Mouse (Mus musculus) limb, embryonic 10.5 days (tissue): ENCODE data around the gene Bcl2l11. TPM values are rescaled to one million over a fixed set of nuclear protein-coding genes. Genes with fewer than 3 reads are reported as not detected.
A peak's percentile ranks its signal among the peaks of the same experiment; 100 is the strongest.

Experiments used
- DNase-seq: peaks from one replicate; pipeline ENCODE4 v3.0.0-alpha.2; 2017; ENCODE audit warnings: low spot score
- H3K27ac ChIP-seq: fragments of 300-500 bp; sonication (generic); 2 replicates; pipeline ENCODE4 v1.5.1; 2016; ENCODE audit warnings: mild to moderate bottlenecking
- H3K27me3 ChIP-seq: fragments of 300-500 bp; sonication (generic); 2 replicates; pipeline ENCODE4 v1.6.1; 2016; ENCODE audit warnings: low read depth, mild to moderate bottlenecking; ENCODE audit not compliant: poor library complexity, severe bottlenecking
- H3K36me3 ChIP-seq: fragments of 300-500 bp; sonication (generic); 2 replicates; pipeline ENCODE4 v1.6.1; 2016; ENCODE audit warnings: mild to moderate bottlenecking, moderate library complexity
- H3K4me1 ChIP-seq: fragments of 300-500 bp; sonication (generic); 2 replicates; pipeline ENCODE4 v1.6.1; 2016
- H3K4me3 ChIP-seq: fragments of 300-500 bp; sonication (generic); 2 replicates; pipeline ENCODE4 v1.5.1; 2016; ENCODE audit warnings: mild to moderate bottlenecking, moderate library complexity
- H3K9me3 ChIP-seq: fragments of 300-500 bp; sonication (generic); replicated peaks from 2 replicates; pipeline ENCODE4 v1.6.1; 2016; ENCODE audit warnings: mild to moderate bottlenecking
- WGBS: fragments of 180-500 bp; shearing (Covaris S2); methylation state at CpG from one replicate; pipeline ENCODE4 v1.1.7; 2016; 5-methylcytosine and 5-hydroxymethylcytosine counted together
- polyA plus RNA-seq: library from polyadenylated mRNA; unstranded; fragments of >200 nt; fragmentation: Nextera tagmentation; extraction: Ambion mirVana; gene quantifications from 2 replicates; pipeline ENCODE4 v1.2.1, GENCODE M21; 2016

Gene Bcl2l11
- polyA plus RNA-seq, 1 experiment from 2014 or later, result 35.9 TPM

- 85% methylated on average over 11 of the region's 11 CpGs for WGBS
- no peak overlapping the region for H3K27ac ChIP-seq
- H3K4me3 ChIP-seq, result no peak overlapping the region
- no peaks in the 10 kb centered on the region for H3K9me3 ChIP-seq
- peaks cover 19% of the 10 kb centered on the region; the same call in 1 of the 2 replicates for H3K4me1 ChIP-seq
- no peak for DNase-seq
- peaks cover 98% of the 10 kb centered on the region for H3K36me3 ChIP-seq
- no peaks in the 10 kb centered on the region for H3K27me3 ChIP-seq
Measured at GRCm38 (mm10) chr2:128153551-128153910, 27.7 kb downstream of the Bcl2l11 start.

- Histone ChIP-seq H3K36me3 (peaks cover 97% of the 10 kb centered on the region), H3K27me3 (no peaks in the 10 kb centered on the region), H3K4me1 (peaks cover 19% of the 10 kb centered on the region; the same call in 1 of the 2 replicates), H3K9me3 (no peaks in the 10 kb centered on the region), H3K27ac (no peak overlapping the region), H3K4me3 (no peak overlapping the region)
- DNase-seq, result no peak
- WGBS, result 94% methylated on average over 13 of the region's 13 CpGs
Measured at GRCm38 (mm10) chr2:128155412-128156066, 29.7 kb downstream of the Bcl2l11 start.

- Histone ChIP-seq H3K4me1 (peaks cover 19% of the 10 kb centered on the region; the same call in 1 of the 2 replicates), H3K27ac (no peak overlapping the region), H3K4me3 (no peak overlapping the region), H3K27me3 (no peaks in the 10 kb centered on the region), H3K9me3 (no peaks in the 10 kb centered on the region), H3K36me3 (peaks cover 94% of the 10 kb centered on the region)
- DNase-seq, result no peak
- 83% methylated on average over 5 of the region's 5 CpGs for WGBS
Measured at GRCm38 (mm10) chr2:128156067-128156462, 30.2 kb downstream of the Bcl2l11 start.

GRCm38 (mm10) chr2:128156557-128157412 is 30.9 kb downstream of the Bcl2l11 start:
- no peaks in the 10 kb centered on the region for H3K27me3 ChIP-seq
- no peak overlapping the region for H3K4me3 ChIP-seq
- H3K27ac ChIP-seq, result no peak overlapping the region
- peaks cover 19% of the 10 kb centered on the region; the same call in 1 of the 2 replicates for H3K4me1 ChIP-seq
- no peaks in the 10 kb centered on the region for H3K9me3 ChIP-seq
- no peak for DNase-seq
- 85% methylated on average over 12 of the region's 12 CpGs for WGBS
- peaks cover 93% of the 10 kb centered on the region for H3K36me3 ChIP-seq

GRCm38 (mm10) chr2:128158734-128159410 is 33.0 kb downstream of the Bcl2l11 start:
- H3K36me3 ChIP-seq, result peaks cover 76% of the 10 kb centered on the region
- H3K27me3 ChIP-seq, result no peaks in the 10 kb centered on the region
- no peak overlapping the region for H3K4me3 ChIP-seq
- WGBS, result 86% methylated on average over 17 of the region's 17 CpGs
- H3K9me3 ChIP-seq, result no peaks in the 10 kb centered on the region
- no peak for DNase-seq
- peaks cover 14% of the 10 kb centered on the region; the same call in 1 of the 2 replicates for H3K4me1 ChIP-seq
- H3K27ac ChIP-seq, result no peak overlapping the region

GRCm38 (mm10) chr2:128159619-128160125 is 33.8 kb downstream of the Bcl2l11 start:
- DNase-seq, result no peak
- no peak overlapping the region for H3K4me3 ChIP-seq
- no peak overlapping the region for H3K27ac ChIP-seq
- no peaks in the 10 kb centered on the region for H3K9me3 ChIP-seq
- H3K36me3 ChIP-seq, result peaks cover 68% of the 10 kb centered on the region
- 80% methylated on average over 7 of the region's 7 CpGs for WGBS
- H3K27me3 ChIP-seq, result no peaks in the 10 kb centered on the region
- H3K4me1 ChIP-seq, result peaks cover 14% of the 10 kb centered on the region; the same call in 1 of the 2 replicates

- peaks cover 5% of the 10 kb centered on the region; the same call in 1 of the 2 replicates for H3K4me1 ChIP-seq
- H3K27ac ChIP-seq, result no peak overlapping the region
- DNase-seq, result no peak
- peaks cover 34% of the 10 kb centered on the region for H3K36me3 ChIP-seq
- H3K9me3 ChIP-seq, result no peaks in the 10 kb centered on the region
- H3K4me3 ChIP-seq, result no peak overlapping the region
- no peaks in the 10 kb centered on the region for H3K27me3 ChIP-seq
- 80% methylated on average over 8 of the region's 8 CpGs for WGBS
Measured at GRCm38 (mm10) chr2:128163177-128163576, 37.3 kb downstream of the Bcl2l11 start.

- Histone ChIP-seq H3K36me3 (peaks cover 4% of the 10 kb centered on the region), H3K4me3 (no peak overlapping the region), H3K27me3 (no peaks in the 10 kb centered on the region), H3K27ac (peak overlapping the region; percentile 46; the same call in 1 of the 2 replicates), H3K4me1 (peaks cover 5% of the 10 kb centered on the region; the same call in 1 of the 2 replicates), H3K9me3 (no peaks in the 10 kb centered on the region)
- 79% methylated on average over 13 of the region's 13 CpGs for WGBS
- no peak for DNase-seq
Measured at GRCm38 (mm10) chr2:128166623-128167423, 41.0 kb downstream of the Bcl2l11 start.

GRCm38 (mm10) chr2:128167930-128168329 is 42.1 kb downstream of the Bcl2l11 start:
- Histone ChIP-seq H3K27me3 (no peaks in the 10 kb centered on the region), H3K4me3 (no peak overlapping the region), H3K27ac (no peak overlapping the region), H3K4me1 (peaks cover 5% of the 10 kb centered on the region; the same call in 1 of the 2 replicates), H3K36me3 (no peaks in the 10 kb centered on the region; the same call in 1 of the 2 replicates), H3K9me3 (no peaks in the 10 kb centered on the region)
- whole genome bisulfite sequencing, result 97% methylated on average over 12 of the region's 12 CpGs
- no peak for DNase-seq

- peaks cover 5% of the 10 kb centered on the region; the same call in 1 of the 2 replicates for H3K4me1 ChIP-seq
- no peak for DNase-seq
- H3K9me3 ChIP-seq, result no peaks in the 10 kb centered on the region
- WGBS, result 85% methylated on average over 5 of the region's 5 CpGs
- H3K36me3 ChIP-seq, result no peaks in the 10 kb centered on the region
- H3K27ac ChIP-seq, result no peak overlapping the region
- no peak overlapping the region for H3K4me3 ChIP-seq
- H3K27me3 ChIP-seq, result no peaks in the 10 kb centered on the region
Measured at GRCm38 (mm10) chr2:128169486-128169885, 43.6 kb downstream of the Bcl2l11 start.

GRCm38 (mm10) chr2:128169972-128170371 is 44.1 kb downstream of the Bcl2l11 start:
- no peaks in the 10 kb centered on the region for H3K9me3 ChIP-seq
- peaks cover 5% of the 10 kb centered on the region; the same call in 1 of the 2 replicates for H3K4me1 ChIP-seq
- no peaks in the 10 kb centered on the region for H3K36me3 ChIP-seq
- H3K27ac ChIP-seq, result no peak overlapping the region
- no peak overlapping the region for H3K4me3 ChIP-seq
- 92% methylated on average over 11 of the region's 11 CpGs for WGBS
- no peak for DNase-seq
- H3K27me3 ChIP-seq, result no peaks in the 10 kb centered on the region

- 96% methylated on average over 3 of the region's 3 CpGs for WGBS
Measured at GRCm38 (mm10) chr2:128170614-128171013, 44.8 kb downstream of the Bcl2l11 start.

More at GRCm38 (mm10) chr2:128170614-128171013, 44.8 kb downstream of the Bcl2l11 start:
- Histone ChIP-seq H3K9me3 (no peaks in the 10 kb centered on the region), H3K27me3 (no peaks in the 10 kb centered on the region), H3K36me3 (no peaks in the 10 kb centered on the region), H3K27ac (no peak overlapping the region), H3K4me3 (no peak overlapping the region), H3K4me1 (peaks cover 5% of the 10 kb centered on the region; the same call in 1 of the 2 replicates)
- no peak for DNase-seq
